Mouse (Mus musculus) midbrain, embryonic 10.5 days (tissue): Measurements from ENCODE around the gene Ryr2. TPM values are rescaled to one million over a fixed set of nuclear protein-coding genes. Genes with fewer than 3 reads are reported as not detected.

Source experiments
- DNase-seq: peaks from one replicate; pipeline ENCODE4 v3.0.0-alpha.2; 2017; ENCODE audit warnings: low spot score
- H3K27ac ChIP-seq: fragments of 300-500 bp; sonication (generic); replicated peaks from 2 replicates; pipeline ENCODE4 v1.5.1; 2016; ENCODE audit warnings: mild to moderate bottlenecking
- H3K27me3 ChIP-seq: fragments of 300-500 bp; sonication (generic); 2 replicates; pipeline ENCODE4 v1.6.1; 2016; ENCODE audit warnings: low read depth, mild to moderate bottlenecking; ENCODE audit not compliant: poor library complexity, severe bottlenecking
- H3K36me3 ChIP-seq: fragments of 300-500 bp; sonication (generic); 2 replicates; pipeline ENCODE4 v1.6.1; 2016; ENCODE audit warnings: mild to moderate bottlenecking, moderate library complexity
- H3K4me1 ChIP-seq: fragments of 300-500 bp; sonication (generic); 2 replicates; pipeline ENCODE4 v1.6.1; 2016
- H3K4me3 ChIP-seq: fragments of 300-500 bp; sonication (generic); 2 replicates; pipeline ENCODE4 v1.5.1; 2016; ENCODE audit warnings: mild to moderate bottlenecking, moderate library complexity
- H3K9me3 ChIP-seq: fragments of 300-500 bp; sonication (generic); replicated peaks from 2 replicates; pipeline ENCODE4 v1.6.1; 2016; ENCODE audit warnings: mild to moderate bottlenecking
- WGBS: fragments of 180-500 bp; shearing (Covaris S2); methylation state at CpG from one replicate; pipeline ENCODE4 v1.1.7; 2016; 5-methylcytosine and 5-hydroxymethylcytosine counted together
- polyA plus RNA-seq: library from polyadenylated mRNA; unstranded; fragments of >200 nt; fragmentation: Nextera tagmentation; extraction: Ambion mirVana; gene quantifications from 2 replicates; pipeline ENCODE4 v1.2.1, GENCODE M21; 2016

Ryr2 gene
- polyA plus RNA-seq, 1 experiment from 2014 or later = 0.07 TPM

DNA sequence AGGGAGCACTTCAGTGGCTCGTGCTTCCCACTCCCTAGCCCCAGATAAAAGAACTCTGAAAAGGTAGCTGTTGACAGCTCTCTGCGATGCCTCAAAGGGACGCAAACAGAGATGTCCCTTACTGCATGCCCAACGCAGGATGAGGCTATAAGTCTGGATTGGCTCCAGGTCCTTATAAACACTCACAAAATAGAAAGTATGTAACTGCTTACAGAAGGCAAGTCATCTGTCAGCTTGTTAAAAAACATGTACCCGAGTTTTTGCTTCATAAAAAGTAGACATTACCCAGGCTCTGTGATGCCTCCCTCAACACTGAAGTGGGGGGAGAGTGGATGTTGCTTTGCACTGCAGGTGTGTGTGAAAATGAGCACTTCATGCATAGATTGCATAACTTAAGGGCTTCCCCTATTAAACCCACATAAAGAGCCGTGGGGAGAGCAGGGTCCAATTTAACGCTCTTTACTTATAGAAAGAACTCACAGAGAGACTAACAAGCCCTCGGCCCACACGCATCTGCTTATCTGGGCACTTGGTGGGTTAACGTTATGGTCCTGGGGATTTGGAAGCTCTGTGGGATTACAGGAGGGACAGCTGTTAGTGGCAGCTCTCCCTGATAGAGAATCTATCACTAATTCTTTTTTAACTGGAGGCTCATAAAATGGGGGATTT is 23.2 kb downstream of the Ryr2 start:
- no peak overlapping the region for H3K27ac ChIP-seq

GRCm38 (mm10) chr13:12080590-12080989 is 26.2 kb downstream of the Ryr2 start:
- peaks cover 10% of the 10 kb centered on the region; the same call in 1 of the 2 replicates for H3K4me1 ChIP-seq
- WGBS = 84% methylated on average over 4 of the region's 4 CpGs
- H3K9me3 ChIP-seq = no peaks in the 10 kb centered on the region
- no peaks in the 10 kb centered on the region for H3K36me3 ChIP-seq
- no peak overlapping the region for H3K4me3 ChIP-seq
- no peak for DNase-seq
- H3K27ac ChIP-seq = no peak overlapping the region
- H3K27me3 ChIP-seq = no peaks in the 10 kb centered on the region

More for the DNA sequence above, 23.2 kb downstream of the Ryr2 start:
- Histone ChIP-seq H3K4me1 (peaks cover 10% of the 10 kb centered on the region; the same call in 1 of the 2 replicates), H3K4me3 (no peak overlapping the region), H3K9me3 (no peaks in the 10 kb centered on the region), H3K27me3 (no peaks in the 10 kb centered on the region), H3K36me3 (no peaks in the 10 kb centered on the region)
- DNase-seq = no peak
- WGBS = 68% methylated on average over 10 of the region's 10 CpGs

- DNase-seq = no peak
- 79% methylated on average over 4 of the region's 4 CpGs for WGBS
- H3K4me3 ChIP-seq = no peak overlapping the region
- no peaks in the 10 kb centered on the region for H3K36me3 ChIP-seq
- no peaks in the 10 kb centered on the region for H3K9me3 ChIP-seq
- H3K4me1 ChIP-seq = peaks cover 10% of the 10 kb centered on the region; the same call in 1 of the 2 replicates
- H3K27ac ChIP-seq = no peak overlapping the region
- H3K27me3 ChIP-seq = no peaks in the 10 kb centered on the region
Measured at GRCm38 (mm10) chr13:12079536-12079935, 27.2 kb downstream of the Ryr2 start.

- WGBS = 84% methylated on average over 6 of the region's 6 CpGs
- DNase-seq = no peak
- Histone ChIP-seq H3K27ac (no peak overlapping the region), H3K4me1 (peaks cover 12% of the 10 kb centered on the region), H3K9me3 (no peaks in the 10 kb centered on the region), H3K36me3 (no peaks in the 10 kb centered on the region), H3K4me3 (no peak overlapping the region), H3K27me3 (no peaks in the 10 kb centered on the region)
Measured at GRCm38 (mm10) chr13:12074897-12075296, 31.8 kb downstream of the Ryr2 start.

DNA sequence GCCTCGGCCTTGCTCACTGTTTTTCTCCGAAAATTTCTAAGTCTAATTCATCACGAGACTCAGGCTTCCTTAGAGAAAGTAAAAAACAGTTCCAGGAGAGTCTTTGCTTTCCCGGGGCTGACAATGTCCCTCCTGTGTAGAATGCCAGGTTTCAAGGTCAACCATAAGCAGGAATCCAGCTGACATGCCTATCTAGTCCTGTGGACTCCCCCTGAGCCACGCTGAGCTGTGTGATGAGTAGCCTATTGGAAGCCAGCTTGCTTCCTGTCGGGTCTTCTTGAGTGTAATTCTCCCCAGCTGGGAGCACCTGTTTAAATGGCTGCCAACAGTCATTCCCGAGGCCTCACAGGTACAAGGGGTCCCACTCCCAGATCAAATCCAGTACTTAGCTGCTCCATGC is 34.2 kb downstream of the Ryr2 start:
- peaks cover 12% of the 10 kb centered on the region for H3K4me1 ChIP-seq
- H3K27ac ChIP-seq = no peak overlapping the region
- WGBS = 68% methylated on average over 7 of the region's 7 CpGs

GRCm38 (mm10) chr13:12072112-12072511 is 34.6 kb downstream of the Ryr2 start:
- Histone ChIP-seq H3K4me3 (no peak overlapping the region), H3K9me3 (no peaks in the 10 kb centered on the region), H3K27ac (no peak overlapping the region), H3K36me3 (no peaks in the 10 kb centered on the region), H3K27me3 (no peaks in the 10 kb centered on the region), H3K4me1 (peaks cover 12% of the 10 kb centered on the region)
- no peak for DNase-seq
- 66% methylated on average over 3 of the region's 3 CpGs for WGBS

More for the DNA sequence above, 34.2 kb downstream of the Ryr2 start:
- H3K4me3 ChIP-seq = no peak overlapping the region
- no peak for DNase-seq
- no peaks in the 10 kb centered on the region for H3K36me3 ChIP-seq
- no peaks in the 10 kb centered on the region for H3K27me3 ChIP-seq
- H3K9me3 ChIP-seq = no peaks in the 10 kb centered on the region

GRCm38 (mm10) chr13:12070157-12071129 is 36.3 kb downstream of the Ryr2 start:
- Histone ChIP-seq H3K27me3 (no peaks in the 10 kb centered on the region), H3K4me1 (peaks cover 12% of the 10 kb centered on the region), H3K27ac (no peak overlapping the region), H3K9me3 (no peaks in the 10 kb centered on the region), H3K4me3 (no peak overlapping the region), H3K36me3 (no peaks in the 10 kb centered on the region)
- WGBS = 76% methylated on average over 14 of the region's 14 CpGs
- DNase-seq = no peak

DNA sequence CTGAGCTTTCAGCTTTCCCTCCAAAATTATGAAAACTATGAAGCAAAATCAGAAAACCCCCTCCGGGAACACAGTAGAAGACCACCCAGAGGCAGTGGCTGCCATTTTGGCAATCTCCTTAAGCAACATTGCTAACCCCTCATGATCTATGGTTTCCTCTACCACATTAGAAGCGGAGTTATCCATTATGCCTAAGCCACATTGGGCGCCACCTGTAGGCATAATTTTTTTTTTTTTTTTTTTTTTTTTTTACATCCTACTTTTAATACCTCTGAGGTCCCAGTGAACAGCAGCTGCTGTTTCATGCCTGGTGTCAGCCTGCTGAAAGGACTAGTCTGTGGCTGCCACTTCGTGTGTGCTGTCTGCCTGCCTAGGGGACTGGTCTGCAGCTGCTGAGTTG is 42.2 kb downstream of the Ryr2 start:
- DNase-seq = no peak
- WGBS = 91% methylated on average over 4 of the region's 4 CpGs

DNA sequence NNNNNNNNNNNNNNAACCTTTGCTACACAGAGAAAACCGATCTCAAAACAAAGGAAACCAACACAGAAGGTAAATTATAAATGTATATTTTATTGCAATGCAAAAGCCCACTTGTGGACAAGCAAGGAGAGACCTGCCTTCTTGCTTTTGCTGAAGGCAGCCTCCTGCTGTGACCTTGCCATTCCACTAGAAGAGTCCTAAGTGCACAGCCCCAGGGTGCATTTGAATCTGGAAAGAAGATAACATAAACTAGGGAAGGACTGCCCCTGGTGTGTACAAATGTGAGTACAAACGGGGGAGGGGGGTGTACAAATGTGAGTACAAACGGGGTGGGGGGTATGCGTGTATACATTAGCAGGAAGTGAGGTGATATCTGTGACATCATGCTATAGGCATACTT is 43.2 kb downstream of the Ryr2 start:
- Histone ChIP-seq H3K27me3 (no peaks in the 10 kb centered on the region), H3K36me3 (no peaks in the 10 kb centered on the region), H3K4me1 (no peaks in the 10 kb centered on the region), H3K9me3 (no peaks in the 10 kb centered on the region), H3K4me3 (no peak overlapping the region), H3K27ac (no peak overlapping the region)
- 81% methylated on average over 4 of the region's 4 CpGs for WGBS
- DNase-seq = no peak

More for the DNA sequence above, 42.2 kb downstream of the Ryr2 start:
- Histone ChIP-seq H3K9me3 (no peaks in the 10 kb centered on the region), H3K36me3 (no peaks in the 10 kb centered on the region), H3K4me3 (no peak overlapping the region), H3K4me1 (no peaks in the 10 kb centered on the region), H3K27me3 (no peaks in the 10 kb centered on the region), H3K27ac (no peak overlapping the region)

DNA sequence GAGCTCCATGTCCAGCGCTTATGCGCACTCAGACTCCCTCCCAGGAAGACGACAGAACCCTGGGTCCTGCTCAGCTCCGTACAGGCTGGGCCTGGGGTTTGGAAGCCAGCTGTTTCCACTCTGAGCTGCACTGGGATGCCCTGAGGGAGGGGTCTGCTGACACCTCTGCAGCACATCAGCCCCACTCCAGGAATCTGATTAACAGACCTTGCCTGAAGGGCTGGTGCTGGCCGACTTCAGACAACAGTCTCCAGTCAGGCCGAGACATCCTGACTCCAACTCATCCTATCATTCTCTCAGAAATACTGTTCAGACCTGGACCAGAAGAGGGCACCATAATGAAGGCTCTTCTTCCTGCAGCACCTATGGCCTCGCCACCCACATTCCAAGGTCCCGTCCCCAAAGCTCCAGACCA is 49.4 kb downstream of the Ryr2 start:
- Histone ChIP-seq H3K27ac (no peak overlapping the region), H3K4me1 (no peaks in the 10 kb centered on the region), H3K4me3 (no peak overlapping the region), H3K36me3 (no peaks in the 10 kb centered on the region), H3K9me3 (no peaks in the 10 kb centered on the region), H3K27me3 (no peaks in the 10 kb centered on the region)
- DNase-seq = no peak
- WGBS = 59% methylated on average over 8 of the region's 8 CpGs

- no peaks in the 10 kb centered on the region for H3K4me1 ChIP-seq
- no peaks in the 10 kb centered on the region for H3K27me3 ChIP-seq
- WGBS = 85% methylated on average over 1 of the region's 1 CpGs
- no peak for DNase-seq
- no peak overlapping the region for H3K27ac ChIP-seq
- H3K4me3 ChIP-seq = no peak overlapping the region
- no peaks in the 10 kb centered on the region for H3K9me3 ChIP-seq
- no peaks in the 10 kb centered on the region for H3K36me3 ChIP-seq
Measured at GRCm38 (mm10) chr13:12055913-12056312, 50.8 kb downstream of the Ryr2 start.

- no peaks in the 10 kb centered on the region for H3K36me3 ChIP-seq
- no peaks in the 10 kb centered on the region for H3K4me1 ChIP-seq
- H3K9me3 ChIP-seq = no peaks in the 10 kb centered on the region
- WGBS = 93% methylated on average over 3 of the region's 3 CpGs
- no peak for DNase-seq
- H3K27ac ChIP-seq = no peak overlapping the region
- H3K27me3 ChIP-seq = no peaks in the 10 kb centered on the region
- no peak overlapping the region for H3K4me3 ChIP-seq
Measured at GRCm38 (mm10) chr13:12053910-12054309, 52.8 kb downstream of the Ryr2 start.

DNA sequence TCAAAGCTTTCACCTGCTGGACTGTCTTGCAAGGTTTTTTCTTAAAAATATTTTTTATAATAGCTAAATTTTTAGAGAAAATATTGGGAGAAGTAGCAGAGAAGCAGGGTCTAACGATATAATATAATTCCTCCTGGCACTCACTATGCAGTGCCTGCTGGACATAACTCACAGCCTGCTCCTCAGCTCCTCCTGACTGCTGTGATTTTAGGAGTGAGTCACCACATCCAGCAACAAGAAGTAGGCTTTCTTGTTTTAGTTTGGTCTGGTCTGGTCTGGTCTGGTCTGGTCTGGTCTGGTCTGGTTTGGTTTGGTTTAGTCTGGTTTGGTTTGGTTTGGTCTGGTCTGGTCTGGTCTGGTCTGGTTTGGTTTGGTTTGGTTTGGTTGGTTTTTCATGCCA is 55.9 kb downstream of the Ryr2 start:
- no peak overlapping the region for H3K4me3 ChIP-seq
- no peaks in the 10 kb centered on the region for H3K4me1 ChIP-seq
- WGBS = 85% methylated on average over 1 of the region's 1 CpGs
- DNase-seq = no peak
- no peaks in the 10 kb centered on the region for H3K36me3 ChIP-seq
- H3K27ac ChIP-seq = no peak overlapping the region
- no peaks in the 10 kb centered on the region for H3K9me3 ChIP-seq
- no peaks in the 10 kb centered on the region for H3K27me3 ChIP-seq
